Mouse (Mus musculus) megakaryocyte, embryonic 14.5 days (primary cell): ENCODE measurements around the gene Ppp1r12b. TPM values are rescaled to one million over a fixed set of nuclear protein-coding genes. Genes with fewer than 3 reads are reported as not detected.

Source experiments
- H3K27me3 ChIP-seq: replicated peaks from 2 replicates; pipeline ENCODE3; 2012; ENCODE audit warnings: inconsistent platforms
- H3K36me3 ChIP-seq: replicated peaks from 2 replicates; pipeline ENCODE3; 2012; ENCODE audit warnings: low read length, inconsistent platforms, mixed read lengths
- H3K4me1 ChIP-seq: 2 replicates; pipeline ENCODE4 v1.6.1; 2012; ENCODE audit warnings: inconsistent platforms
- H3K4me3 ChIP-seq: replicated peaks from 2 replicates; pipeline ENCODE3; 2012; ENCODE audit warnings: moderate library complexity, mild to moderate bottlenecking, inconsistent platforms
- H3K9me3 ChIP-seq: 2 replicates; pipeline ENCODE4 v1.6.1; 2012; ENCODE audit warnings: inconsistent platforms
- FLI1 ChIP-seq: IDR thresholded peaks from 2 replicates; pipeline ENCODE4 v1.6.1; 2012; ENCODE audit warnings: low read length, inconsistent platforms, mixed read lengths
- GATA1 ChIP-seq: IDR thresholded peaks from 3 replicates; pipeline ENCODE4 v1.6.1; 2012; ENCODE audit warnings: mixed read lengths, low read length, inconsistent platforms, borderline replicate concordance
- polyA plus RNA-seq: library from polyadenylated mRNA; stranded (reverse); fragments of >175 nt; gene quantifications from 2 replicates; pipeline ENCODE4 v1.2.3, GENCODE M21; 2012; ENCODE audit warnings: low replicate concordance; ENCODE audit not compliant: insufficient read depth

The Ppp1r12b gene
- 0.60 TPM in 1 of 2 replicates, not detected in the other for polyA plus RNA-seq

DNA sequence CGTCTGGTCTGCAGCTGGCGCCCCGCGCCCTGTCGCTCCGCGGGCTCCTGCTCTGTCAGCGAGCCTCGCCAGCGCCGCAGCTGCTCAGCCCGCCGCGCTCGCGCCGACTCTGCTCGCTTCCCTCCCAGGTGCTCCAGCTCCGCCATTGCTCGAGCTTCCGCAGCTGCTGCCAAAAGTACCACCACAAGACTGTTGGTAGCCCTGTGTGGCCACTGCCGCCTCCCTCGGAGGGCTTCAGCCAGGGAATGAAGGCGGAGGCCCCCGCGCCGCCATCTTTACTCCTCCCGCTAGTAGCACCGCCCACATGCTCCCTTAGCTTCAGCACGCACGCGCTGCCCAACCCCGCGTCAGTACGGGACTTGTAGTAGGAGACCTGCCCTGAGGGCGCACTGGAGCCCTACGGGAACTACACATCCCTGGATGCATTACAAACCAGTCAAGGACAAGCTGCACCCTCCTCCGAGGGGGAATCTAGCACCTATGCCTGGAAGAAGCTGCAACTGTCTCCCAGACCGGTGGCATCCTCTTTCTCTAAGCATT lies at the start of gene Ppp1r12b:
Gene Ppp1r12b, minus strand, starts transcription at position 306 of the 540 bp plus-strand sequence.
- no peaks in the 10 kb centered on the region for H3K27me3 ChIP-seq
- H3K36me3 ChIP-seq: peaks cover 25% of the 10 kb centered on the region
- TF ChIP-seq FLI1 (no peak), GATA1 (no peak)
- no peaks in the 10 kb centered on the region for H3K9me3 ChIP-seq
- H3K4me1 ChIP-seq: peaks cover 42% of the 10 kb centered on the region
- H3K4me3 ChIP-seq: peak within 1 kb of the TSS; percentile 94

DNA sequence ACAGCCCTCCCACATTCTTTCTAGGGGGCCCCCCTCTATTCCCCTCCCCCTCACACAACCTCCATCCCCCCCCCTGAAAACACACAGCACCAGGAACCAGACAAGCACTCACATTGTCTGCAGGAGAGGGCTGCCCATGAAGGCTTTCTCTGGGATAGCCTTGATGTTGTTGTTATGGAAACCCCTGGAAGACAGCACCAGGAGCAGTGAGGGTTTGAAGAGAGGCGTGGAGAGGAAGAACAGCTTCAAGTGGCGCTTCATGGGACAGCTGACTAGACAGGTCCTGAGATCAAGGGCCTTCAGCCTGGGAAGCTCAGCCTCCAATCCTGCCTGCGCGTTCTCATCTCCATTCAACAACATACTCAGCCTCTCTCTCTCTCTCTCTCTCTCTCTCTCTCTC lies 47.6 kb upstream of the Ppp1r12b start:
- no peak for TF ChIP-seq FLI1

DNA sequence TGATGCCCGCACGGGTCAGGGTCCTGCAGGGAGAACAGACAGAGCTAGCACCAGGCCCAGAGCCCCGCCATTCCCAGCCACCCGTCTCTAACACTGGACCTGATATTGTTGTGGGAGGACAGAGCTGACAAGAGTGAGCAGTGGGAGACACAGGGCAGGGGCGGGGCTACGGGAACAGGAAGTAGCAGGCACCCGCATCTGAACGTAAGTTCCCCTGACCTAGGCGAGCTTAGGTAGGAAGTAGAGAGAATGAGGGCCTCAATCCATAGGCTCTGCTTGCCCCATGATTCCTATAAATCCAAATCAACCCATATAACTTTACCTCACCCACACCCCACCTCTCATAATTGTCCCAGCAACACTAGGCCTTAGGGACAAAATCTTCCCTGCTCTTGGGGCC lies 44.8 kb upstream of the Ppp1r12b start:
- Histone ChIP-seq H3K4me1 (peaks cover 4% of the 10 kb centered on the region; the same call in 1 of the 2 replicates), H3K9me3 (no peaks in the 10 kb centered on the region), H3K4me3 (no peak overlapping the region), H3K27me3 (peaks cover 81% of the 10 kb centered on the region), H3K36me3 (no peaks in the 10 kb centered on the region)
- TF ChIP-seq FLI1 (no peak), GATA1 (no peak)

More for the DNA sequence above, 47.6 kb upstream of the Ppp1r12b start:
- Histone ChIP-seq H3K36me3 (no peaks in the 10 kb centered on the region), H3K4me1 (no peaks in the 10 kb centered on the region), H3K4me3 (no peak overlapping the region), H3K27me3 (peaks cover 62% of the 10 kb centered on the region), H3K9me3 (no peaks in the 10 kb centered on the region)

DNA sequence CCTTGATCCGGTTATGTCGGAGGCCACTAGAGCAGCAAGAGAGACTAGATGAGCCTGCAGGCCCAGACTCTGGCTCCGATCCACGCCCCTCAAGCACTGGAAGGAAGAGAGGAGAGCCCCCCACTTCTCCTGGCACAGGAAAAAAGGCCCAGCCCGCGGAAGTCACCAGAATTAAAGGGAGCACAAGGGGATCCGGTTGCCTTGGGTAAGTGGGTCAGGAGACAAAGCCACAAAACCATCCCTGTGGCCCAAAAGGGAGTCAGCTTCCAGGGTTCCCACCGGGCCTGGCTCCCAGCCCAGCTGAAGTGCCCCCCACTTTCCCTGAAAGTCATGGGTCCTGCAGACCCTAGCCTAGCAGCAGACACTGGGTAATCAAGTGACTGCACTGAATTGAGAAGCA lies 42.5 kb upstream of the Ppp1r12b start:
- peaks cover 84% of the 10 kb centered on the region for H3K27me3 ChIP-seq
- H3K9me3 ChIP-seq: no peaks in the 10 kb centered on the region
- H3K36me3 ChIP-seq: no peaks in the 10 kb centered on the region
- H3K4me3 ChIP-seq: no peak overlapping the region
- H3K4me1 ChIP-seq: peaks cover 10% of the 10 kb centered on the region; the same call in 1 of the 2 replicates
- TF ChIP-seq GATA1 (no peak), FLI1 (no peak)

DNA sequence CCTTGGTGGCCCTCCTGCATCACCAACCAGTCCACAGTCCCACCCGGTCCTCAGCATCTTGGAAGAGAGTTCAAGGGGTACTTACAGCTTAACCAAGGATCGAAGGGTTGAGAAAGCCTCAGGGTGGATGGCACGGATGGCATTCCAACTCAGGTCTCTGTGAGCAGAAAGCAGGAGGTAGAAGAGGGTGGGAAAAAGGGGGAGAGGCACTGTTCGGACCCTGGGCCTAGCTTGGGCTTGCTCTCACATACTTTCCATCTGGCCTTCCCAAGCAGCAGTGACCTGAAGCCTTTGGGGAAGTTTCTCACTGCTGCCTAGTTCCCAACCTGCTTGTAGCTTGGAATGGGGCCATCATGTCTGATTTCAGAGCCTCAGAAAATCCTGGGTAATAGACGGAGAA lies 41.8 kb upstream of the Ppp1r12b start:
- Histone ChIP-seq H3K4me3 (no peak overlapping the region), H3K36me3 (no peaks in the 10 kb centered on the region), H3K4me1 (peaks cover 10% of the 10 kb centered on the region; the same call in 1 of the 2 replicates), H3K9me3 (no peaks in the 10 kb centered on the region), H3K27me3 (peaks cover 83% of the 10 kb centered on the region)
- TF ChIP-seq GATA1 (no peak), FLI1 (no peak)

DNA sequence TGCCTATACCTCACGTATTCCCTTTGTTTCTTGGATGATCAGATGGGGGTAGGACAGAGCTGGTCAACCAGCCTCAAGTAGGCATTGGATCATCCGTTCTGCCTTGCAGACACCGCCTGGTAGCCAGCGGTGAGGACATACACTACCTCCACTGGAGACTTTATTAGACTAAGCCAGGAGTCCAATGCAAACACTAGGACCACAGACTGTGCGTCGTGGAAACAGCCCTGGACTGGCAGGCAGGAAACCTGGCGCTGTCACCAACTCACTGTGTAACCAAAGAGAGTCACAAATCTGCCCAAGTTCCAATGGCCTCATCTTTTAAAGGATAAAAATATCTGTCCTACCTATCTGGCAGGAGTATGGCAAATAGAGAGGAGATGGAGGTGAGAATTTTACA lies 40.7 kb upstream of the Ppp1r12b start:
- Histone ChIP-seq H3K27me3 (peaks cover 86% of the 10 kb centered on the region), H3K4me3 (no peak overlapping the region), H3K9me3 (no peaks in the 10 kb centered on the region), H3K36me3 (no peaks in the 10 kb centered on the region), H3K4me1 (peaks cover 10% of the 10 kb centered on the region; the same call in 1 of the 2 replicates)
- TF ChIP-seq FLI1 (no peak), GATA1 (no peak)

DNA sequence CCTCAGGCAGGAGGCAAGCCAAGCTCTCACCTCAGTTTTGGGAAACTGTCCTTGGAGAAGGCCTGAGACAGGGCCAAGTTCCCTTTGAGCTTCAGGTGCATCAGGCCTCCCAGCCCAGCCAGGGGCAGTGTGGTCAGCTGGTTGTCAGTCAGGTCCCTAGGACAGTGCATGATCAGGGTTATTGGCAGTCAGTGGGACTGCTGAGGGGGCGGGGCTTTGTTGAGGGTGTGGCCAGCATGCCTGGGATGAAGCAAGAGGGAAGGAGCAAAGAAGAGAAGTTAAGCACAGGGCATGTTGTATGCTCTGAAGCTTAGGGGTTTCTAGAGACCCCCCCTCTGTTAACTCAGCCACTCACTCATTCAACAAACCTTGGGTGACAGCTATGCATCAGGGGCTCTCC lies 40.2 kb upstream of the Ppp1r12b start:
- Histone ChIP-seq H3K4me3 (no peak overlapping the region), H3K36me3 (no peaks in the 10 kb centered on the region), H3K27me3 (peaks cover 88% of the 10 kb centered on the region), H3K9me3 (no peaks in the 10 kb centered on the region), H3K4me1 (peaks cover 12% of the 10 kb centered on the region)
- TF ChIP-seq FLI1 (no peak), GATA1 (no peak)

DNA sequence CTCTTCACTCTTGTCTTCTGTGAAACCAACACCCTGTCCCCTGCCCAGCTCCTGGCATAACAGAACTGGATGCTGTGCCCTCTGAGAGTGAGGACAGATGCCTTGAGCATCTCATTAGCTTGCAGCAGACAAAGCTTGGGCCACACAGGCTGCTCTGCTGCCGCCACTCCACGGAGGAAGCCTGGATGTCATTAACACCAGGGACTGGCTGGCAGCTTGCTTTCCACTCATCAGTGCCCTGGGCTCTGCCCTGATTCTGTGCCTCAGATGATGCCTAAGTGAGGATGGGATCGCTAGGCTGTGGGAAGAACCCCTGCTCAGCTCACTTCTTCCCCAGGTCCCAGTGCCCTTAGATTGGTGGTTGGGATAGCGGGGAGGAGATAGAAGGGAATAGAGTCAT lies 39.7 kb upstream of the Ppp1r12b start:
- Histone ChIP-seq H3K27me3 (peaks cover 89% of the 10 kb centered on the region), H3K36me3 (no peaks in the 10 kb centered on the region), H3K4me3 (no peak overlapping the region), H3K9me3 (no peaks in the 10 kb centered on the region), H3K4me1 (peaks cover 16% of the 10 kb centered on the region)
- TF ChIP-seq FLI1 (no peak), GATA1 (no peak)

DNA sequence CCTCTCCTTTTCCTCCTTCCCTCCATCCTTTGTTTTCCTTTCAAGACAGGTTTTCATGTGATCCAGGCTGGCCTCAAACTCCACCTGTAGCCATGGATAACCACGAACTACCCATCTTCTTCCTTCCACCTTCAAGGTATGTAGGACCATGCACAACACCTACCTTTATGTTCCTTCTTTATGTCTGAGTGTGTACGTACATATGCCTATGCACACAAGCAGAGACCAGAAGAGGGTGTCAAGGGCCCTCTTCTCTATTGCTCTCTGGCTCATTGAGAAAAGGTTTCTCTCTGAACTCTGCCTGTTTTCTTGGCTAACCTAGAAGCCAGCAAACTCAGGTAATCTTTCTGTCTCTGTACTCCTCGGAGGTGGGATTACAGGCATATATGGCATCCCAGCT lies 39.0 kb upstream of the Ppp1r12b start:
- Histone ChIP-seq H3K27me3 (peaks cover 90% of the 10 kb centered on the region), H3K4me3 (no peak overlapping the region), H3K4me1 (peaks cover 16% of the 10 kb centered on the region), H3K36me3 (no peaks in the 10 kb centered on the region), H3K9me3 (no peaks in the 10 kb centered on the region)
- no peak for TF ChIP-seq FLI1

DNA sequence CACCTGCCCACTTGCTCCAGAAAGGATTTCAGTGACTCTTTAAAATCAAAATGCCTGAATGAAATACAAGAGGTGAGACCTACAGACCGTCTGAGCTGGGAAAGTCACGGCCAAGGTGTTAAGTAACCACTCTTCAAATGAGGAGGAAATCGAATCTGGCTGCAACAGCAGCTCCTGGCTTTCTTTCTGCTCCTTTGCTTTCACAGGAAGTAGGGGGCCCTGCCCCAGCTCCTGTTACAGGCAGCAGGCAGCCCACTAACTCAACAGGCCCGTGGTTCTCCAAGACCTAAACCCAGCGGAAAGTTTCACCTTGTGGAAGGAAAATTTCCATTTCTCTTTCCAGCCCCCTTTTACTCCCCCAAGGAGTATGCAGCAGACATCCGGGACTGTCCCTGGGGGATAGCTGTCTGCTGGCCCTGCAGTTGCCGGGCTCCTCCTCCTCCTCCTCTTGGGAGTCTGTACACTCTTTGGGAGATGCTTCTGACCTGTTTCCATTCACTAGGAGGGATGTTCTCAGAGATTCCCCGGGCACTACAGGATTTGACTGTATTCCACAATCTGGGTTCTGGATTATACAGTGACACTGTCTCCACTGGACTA lies 36.4 kb upstream of the Ppp1r12b start:
- Histone ChIP-seq H3K4me1 (peaks cover 26% of the 10 kb centered on the region), H3K9me3 (no peaks in the 10 kb centered on the region), H3K4me3 (no peak overlapping the region), H3K36me3 (no peaks in the 10 kb centered on the region), H3K27me3 (peaks cover 84% of the 10 kb centered on the region)
- TF ChIP-seq GATA1 (no peak), FLI1 (no peak)
